Mouse (Mus musculus) CH12.LX (cell line): ENCODE data around the gene Gm19402. TPM values are rescaled to one million over a fixed set of nuclear protein-coding genes. Genes with fewer than 3 reads are reported as not detected.

ENCODE experiments used
- DNase-seq: peaks from one replicate; pipeline ENCODE4 v3.0.0-alpha.2; 2013; ENCODE audit errors: extremely low read depth
- H3K27ac ChIP-seq: 2 replicates; pipeline ENCODE4 v1.5.1; 2012; ENCODE audit warnings: low read depth, mild to moderate bottlenecking, control low read depth, moderate library complexity; ENCODE audit not compliant: insufficient read depth
- H3K27me3 ChIP-seq: replicated peaks from 2 replicates; pipeline ENCODE3; 2012; ENCODE audit warnings: inconsistent platforms
- H3K36me3 ChIP-seq, 2 experiments: replicated peaks in 1 of 2; 2 replicates each; pipeline versions ENCODE3 to v1.6.1; 2012; ENCODE audit warnings: inconsistent platforms in 1 of 2, low read length in 1 of 2, mild to moderate bottlenecking in 1 of 2, mixed read lengths in 1 of 2, moderate library complexity in 1 of 2; ENCODE audit not compliant: control insufficient read depth in 1 of 2, insufficient read depth in 1 of 2
- H3K4me1 ChIP-seq, 2 experiments: 2 replicates each; pipeline ENCODE4 v1.6.1; 2012; ENCODE audit warnings: inconsistent platforms in 1 of 2, moderate library complexity in 1 of 2; ENCODE audit not compliant: insufficient read depth in 2 of 2, control insufficient read depth in 1 of 2
- H3K4me2 ChIP-seq: 2 replicates; pipeline ENCODE4 v1.6.1; 2012; ENCODE audit warnings: low read depth, mild to moderate bottlenecking, control low read depth; ENCODE audit not compliant: poor library complexity, insufficient read depth, severe bottlenecking
- H3K4me3 ChIP-seq, 3 experiments: fragments of 150-350 bp in 1 of 3; sonication (generic) in 1 of 3; replicated peaks in 1 of 3; 2 replicates each; pipeline versions ENCODE3 to v1.5.1; 2011 to 2012; ENCODE audit warnings: low read depth in 2 of 3, low read length in 2 of 3, mild to moderate bottlenecking in 2 of 3, moderate library complexity in 2 of 3, control low read depth in 1 of 3, improper control_type of control experiment in 1 of 3, inconsistent platforms in 1 of 3, mixed read lengths in 1 of 3; ENCODE audit not compliant: poor library complexity in 1 of 3
- H3K79me2 ChIP-seq: replicated peaks from 2 replicates; pipeline ENCODE4 v1.6.1; 2012; ENCODE audit warnings: mild to moderate bottlenecking, moderate library complexity; ENCODE audit not compliant: control insufficient read depth, poor library complexity, insufficient read depth, severe bottlenecking; ENCODE audit errors: extremely low read depth
- H3K9ac ChIP-seq: 2 replicates; pipeline ENCODE4 v1.6.1; 2012; ENCODE audit warnings: low read depth, mild to moderate bottlenecking, control low read depth, moderate library complexity; ENCODE audit not compliant: insufficient read depth
- H3K9me3 ChIP-seq: replicated peaks from 2 replicates; pipeline ENCODE3; 2012; ENCODE audit warnings: low read length, inconsistent platforms, mixed read lengths
- BHLHE40 ChIP-seq: IDR thresholded peaks from 2 replicates; pipeline ENCODE4 v1.6.1; 2011; ENCODE audit warnings: mild to moderate bottlenecking, low read depth, low read length, improper control_type of control experiment
- CHD1 ChIP-seq: IDR thresholded peaks from 2 replicates; pipeline ENCODE4 v1.6.1; 2012; ENCODE audit warnings: low read depth, low read length, improper control_type of control experiment, inconsistent platforms
- CHD2 ChIP-seq: IDR thresholded peaks from 2 replicates; pipeline ENCODE4 v1.6.1; 2011; ENCODE audit warnings: low read length, improper control_type of control experiment
- CTCF ChIP-seq, 2 experiments: IDR thresholded peaks in 1 of 2; conservative IDR thresholded peaks in 1 of 2; 2 replicates each; pipeline ENCODE4 v1.5.1; 2011 to 2012; ENCODE audit warnings: low read depth in 2 of 2, low read length in 2 of 2, improper control_type of control experiment in 1 of 2, inconsistent platforms in 1 of 2, mild to moderate bottlenecking in 1 of 2, moderate library complexity in 1 of 2
- E2F4 ChIP-seq: IDR thresholded peaks from 2 replicates; pipeline ENCODE4 v1.6.1; 2011; ENCODE audit warnings: low read depth, low read length, improper control_type of control experiment; ENCODE audit not compliant: insufficient replicate concordance
- HCFC1 ChIP-seq: IDR thresholded peaks from 2 replicates; pipeline ENCODE4 v1.6.1; 2012; ENCODE audit warnings: low read depth, mild to moderate bottlenecking, inconsistent platforms, low read length, improper control_type of control experiment
- JUND ChIP-seq: conservative IDR thresholded peaks from 2 replicates; pipeline ENCODE4 v1.6.1; 2011; ENCODE audit warnings: low read depth, low read length, improper control_type of control experiment
- MAX ChIP-seq: IDR thresholded peaks from 2 replicates; pipeline ENCODE4 v1.6.1; 2011; ENCODE audit warnings: low read length, improper control_type of control experiment
- MEF2A ChIP-seq: IDR thresholded peaks from 2 replicates; pipeline ENCODE4 v1.6.1; 2014; ENCODE audit warnings: low read depth, mild to moderate bottlenecking, inconsistent platforms, low read length, improper control_type of control experiment, borderline replicate concordance
- MXI1 ChIP-seq: IDR thresholded peaks from 2 replicates; pipeline ENCODE4 v1.6.1; 2011; ENCODE audit warnings: mild to moderate bottlenecking, low read depth, low read length, improper control_type of control experiment
- MYC ChIP-seq: IDR thresholded peaks from 2 replicates; pipeline ENCODE4 v1.6.1; 2011; ENCODE audit warnings: low read depth, mild to moderate bottlenecking, improper control_type of control experiment, low read length
- NELFE ChIP-seq: IDR thresholded peaks from 2 replicates; pipeline ENCODE4 v1.6.1; 2011; ENCODE audit warnings: low read depth, low read length, improper control_type of control experiment
- NRF1 ChIP-seq: IDR thresholded peaks from 2 replicates; pipeline ENCODE4 v1.6.1; 2014; ENCODE audit warnings: low read depth, mild to moderate bottlenecking, inconsistent platforms, low read length, improper control_type of control experiment, moderate library complexity
- POLR2A ChIP-seq: IDR thresholded peaks from 2 replicates; pipeline ENCODE4 v1.6.1; 2011; ENCODE audit warnings: low read depth, mild to moderate bottlenecking, improper control_type of control experiment, low read length
- RAD21 ChIP-seq: IDR thresholded peaks from 2 replicates; pipeline ENCODE4 v1.6.1; 2011; ENCODE audit warnings: low read depth, mild to moderate bottlenecking, low read length, improper control_type of control experiment, moderate library complexity
- RCOR1 ChIP-seq: conservative IDR thresholded peaks from 2 replicates; pipeline ENCODE4 v1.6.1; 2012; ENCODE audit warnings: low read depth, mild to moderate bottlenecking, inconsistent platforms, low read length, improper control_type of control experiment
- SIN3A ChIP-seq: IDR thresholded peaks from 2 replicates; pipeline ENCODE4 v1.6.1; 2012; ENCODE audit warnings: low read length, improper control_type of control experiment, inconsistent platforms
- SMC3 ChIP-seq: IDR thresholded peaks from 2 replicates; pipeline ENCODE4 v1.6.1; 2011; ENCODE audit warnings: low read depth, low read length, improper control_type of control experiment
- TBP ChIP-seq: conservative IDR thresholded peaks from 2 replicates; pipeline ENCODE4 v1.6.1; 2011; ENCODE audit warnings: low read depth, low read length, improper control_type of control experiment
- TCF12 ChIP-seq: IDR thresholded peaks from 2 replicates; pipeline ENCODE4 v1.6.1; 2014; ENCODE audit warnings: low read depth, mild to moderate bottlenecking, inconsistent platforms, low read length, improper control_type of control experiment
- UBTF ChIP-seq: IDR thresholded peaks from 2 replicates; pipeline ENCODE4 v1.6.1; 2012; ENCODE audit warnings: low read depth, mild to moderate bottlenecking, inconsistent platforms, low read length, improper control_type of control experiment, moderate library complexity
- USF1 ChIP-seq: IDR thresholded peaks from 2 replicates; pipeline ENCODE4 v1.6.1; 2014; ENCODE audit warnings: low read depth, mild to moderate bottlenecking, inconsistent platforms, low read length, improper control_type of control experiment
- USF2 ChIP-seq: conservative IDR thresholded peaks from 2 replicates; pipeline ENCODE4 v1.6.1; 2011; ENCODE audit warnings: low read depth, low read length, improper control_type of control experiment
- ZKSCAN1 ChIP-seq: IDR thresholded peaks from 2 replicates; pipeline ENCODE4 v1.6.1; 2012; ENCODE audit warnings: low read depth, inconsistent platforms, low read length, improper control_type of control experiment, borderline replicate concordance
- ZNF384 ChIP-seq: IDR thresholded peaks from 2 replicates; pipeline ENCODE4 v1.6.1; 2012; ENCODE audit warnings: low read depth, low read length, improper control_type of control experiment, inconsistent platforms
- dilution Hi-C: fragments of 300-500 bp; cut with MboI; formaldehyde crosslinking; loops from 2 replicates; pipeline ENCODE4 v1.14.3; 2020; ENCODE audit warnings: low sequenced_read_pairs; ENCODE audit not compliant: extremely low pct_unique_long_range_greater_than_20kb, extremely low pct_ligation_motif_present
- in situ Hi-C: fragments of 300-500 bp; cut with MboI; formaldehyde crosslinking; loops from 3 replicates; pipeline ENCODE4 v1.14.3; 2019; ENCODE audit warnings: low sequenced_read_pairs, low pct_ligation_motif_present, low pct_unique_long_range_greater_than_20kb, mixed read lengths
- polyA plus RNA-seq: library from polyadenylated mRNA; unstranded; fragments of >175 nt; gene quantifications from 2 replicates; pipeline ENCODE4 v1.2.1, GENCODE M21; 2012; ENCODE audit warnings: low read depth; ENCODE audit not compliant: insufficient read length
- total RNA-seq, 2 experiments: library from RNA; depleted of rRNA; stranded (reverse); fragments of 300-350 nt in 1 of 2; fragments of >200 nt in 1 of 2; gene quantifications; 2 replicates each; pipeline ENCODE4 v1.2.3; 2012 to 2014

The Gm19402 gene
- total and polyA plus RNA-seq, 3 experiments = not detected

- Histone ChIP-seq H3K9me3 (peaks cover 6% of the 10 kb centered on the region), H3K4me2 (no peak overlapping the region), H3K79me2 (no peaks in the 10 kb centered on the region), H3K27me3 (peaks cover 52% of the 10 kb centered on the region), H3K9ac (no peak overlapping the region), H3K4me1 (no peaks in the 10 kb centered on the region), H3K4me3 (no peak overlapping the region), H3K36me3 (no peaks in the 10 kb centered on the region), H3K27ac (no peak overlapping the region)
- peak; percentile 33 for DNase-seq
- in situ Hi-C loops (no loop called here), dilution Hi-C loops (no loop called here)
- TF ChIP-seq TCF12 (no peak), CHD1 (no peak), HCFC1 (no peak), JUND (no peak), MYC (no peak), ZKSCAN1 (no peak), NELFE (no peak), E2F4 (no peak), RAD21 (peak; percentile 14; the same call in 1 of the 2 replicates), UBTF (no peak), MXI1 (no peak), SIN3A (no peak), MAX (no peak), USF2 (no peak), BHLHE40 (no peak), CHD2 (no peak), ZNF384 (no peak), RCOR1 (no peak), SMC3 (peak; percentile 56), TBP (no peak), CTCF (conservative IDR thresholded peaks at IDR 0.05 in 1 of 2, IDR thresholded peaks at IDR 0.05 in 1 of 2; ENCODE audit: low read depth in 2 of 2, low read length in 2 of 2) (peak; percentile 72 to 76), USF1 (no peak), NRF1 (no peak), MEF2A (no peak)
These were observed 38.7 kb upstream of the Gm19402 start for GRCm38 (mm10) chr10:77729241-77729640.

- Histone ChIP-seq H3K27ac (no peak overlapping the region), H3K9me3 (peaks cover 3% of the 10 kb centered on the region), H3K4me3 (no peak overlapping the region), H3K4me1 (no peaks in the 10 kb centered on the region), H3K4me2 (no peak overlapping the region), H3K36me3 (no peaks in the 10 kb centered on the region), H3K79me2 (no peaks in the 10 kb centered on the region), H3K27me3 (peaks cover 56% of the 10 kb centered on the region), H3K9ac (no peak overlapping the region)
- peak; percentile 65; the same call in 1 of the 2 replicates for TF ChIP-seq MYC
- TF ChIP-seq SMC3 = peak; percentile 29; the same call in 1 of the 2 replicates
- TF ChIP-seq RAD21 = peak; percentile 23
- TF ChIP-seq NRF1 = no peak
- TF ChIP-seq POLR2A = no peak
- peak in 1 of 2 experiments; percentile 56; a peak in 2 of 4 replicates for TF ChIP-seq CTCF (conservative IDR thresholded peaks at IDR 0.05 in 1 of 2, IDR thresholded peaks at IDR 0.05 in 1 of 2; ENCODE audit: low read depth in 2 of 2, low read length in 2 of 2)
- no peak for TF ChIP-seq E2F4
- in situ Hi-C loops (no loop called here), dilution Hi-C loops (no loop called here)
- no peak for DNase-seq
These were observed 37.7 kb upstream of the Gm19402 start for GRCm38 (mm10) chr10:77728280-77728679.
